Mouse (Mus musculus) embryonic stem cell, embryonic (primary cell): Measurements from ENCODE around the gene Crim1.

Source experiments
- CTCF ChIA-PET, 4 experiments: fragments of 300-600 bp in 2 of 4; fragments of 350-600 bp in 2 of 4; sonication (Branson Sonifier 250); formaldehyde crosslinking; loops; one replicate each; lab custom pipeline; 2022; ENCODE audit warnings: inconsistent platforms in 2 of 4; lab: Charles Lee
- POLR2A ChIA-PET, 4 experiments: fragments of 300-600 bp in 2 of 4; fragments of 350-600 bp in 2 of 4; sonication (Branson Sonifier 250); formaldehyde crosslinking; loops; one replicate each; lab custom pipeline; 2022; ENCODE audit warnings: antibody characterized with exemption in 4 of 4, inconsistent platforms in 1 of 4; lab: Charles Lee

Gene Crim1

DNA sequence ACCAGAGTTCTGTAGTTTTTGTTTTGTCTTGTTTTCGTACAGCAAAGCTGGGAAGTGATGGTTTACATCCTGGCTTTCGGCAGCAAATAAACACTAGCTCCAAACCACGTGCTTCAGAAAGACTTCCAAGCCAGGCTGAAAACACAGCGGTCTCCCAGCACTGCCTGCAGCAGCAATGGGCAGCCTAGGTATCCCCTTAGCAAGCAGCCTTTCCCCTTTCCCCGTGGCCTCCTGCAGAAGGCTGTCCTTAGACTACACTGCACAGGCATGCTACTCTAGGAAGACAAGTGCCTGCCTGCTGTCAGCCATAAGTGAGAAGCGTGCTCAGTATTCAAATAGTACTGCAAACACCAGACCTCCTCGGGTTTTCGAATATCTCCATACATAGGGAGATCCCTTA is 176.5 kb downstream of the Crim1 start:
- POLR2A ChIA-PET, result no interaction called here
- CTCF ChIA-PET, result no interaction called here

- POLR2A ChIA-PET, result interaction anchor here in 1 of 4 experiments (0.5 kb wide), 1 partner anchor 155 kb away, joined by 3 read pairs; no protein-coding TSS in a partner anchor
- CTCF ChIA-PET, result no interaction called here
Observed at GRCm38 (mm10) chr17:78379079-78379729, 179.2 kb downstream of the Crim1 start.

GRCm38 (mm10) chr17:78379730-78380245 is 179.7 kb downstream of the Crim1 start:
- POLR2A ChIA-PET, result interaction anchor here in 1 of 4 experiments (0.5 kb wide), 1 partner anchor 155 kb away, joined by 3 read pairs; no protein-coding TSS in a partner anchor
- CTCF ChIA-PET, result no interaction called here

GRCm38 (mm10) chr17:78382321-78382720 is 182.3 kb downstream of the Crim1 start:
- ChIA-PET CTCF (no interaction called here), POLR2A (no interaction called here)

GRCm38 (mm10) chr17:78387665-78388064 is 187.6 kb downstream of the Crim1 start:
- CTCF ChIA-PET, result interaction anchor here in 1 of 4 experiments (0.6 kb wide), 1 partner anchor 203 kb away, joined by 5 read pairs; no protein-coding TSS in a partner anchor
- POLR2A ChIA-PET, result no interaction called here

DNA sequence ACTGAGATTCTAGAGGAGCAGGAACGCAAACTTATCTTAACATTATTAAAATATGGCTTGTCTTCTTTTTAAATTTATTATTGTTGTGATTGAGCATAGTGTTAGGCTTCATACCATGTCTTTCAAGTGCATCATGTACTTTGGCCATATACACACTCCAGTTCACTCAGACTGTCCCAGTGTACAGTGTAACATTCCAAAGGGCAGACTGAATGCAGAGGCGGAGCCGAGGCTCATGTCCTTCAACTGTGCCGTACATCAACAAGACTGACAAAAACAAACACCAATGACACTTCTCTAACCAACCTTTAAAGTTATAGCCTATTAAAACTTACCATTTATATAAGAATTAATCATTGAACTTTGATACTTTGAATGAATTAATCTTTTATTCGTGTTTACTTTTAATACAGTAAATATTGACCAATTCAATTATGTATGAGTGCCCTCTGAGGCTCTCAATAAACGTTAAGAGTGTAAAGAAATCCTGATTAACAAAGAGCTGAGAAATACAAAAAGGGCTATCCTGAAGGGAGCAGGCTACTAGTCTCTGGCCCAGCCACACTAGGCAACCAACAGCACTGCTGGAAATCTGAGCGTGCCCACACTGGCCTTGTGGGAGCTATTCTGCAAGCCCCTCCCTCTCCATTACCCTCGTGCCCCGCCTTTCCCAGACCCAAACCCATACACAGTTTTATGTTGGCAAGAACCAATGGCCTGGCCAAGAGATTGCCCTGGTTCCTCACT is 188.2 kb downstream of the Crim1 start:
- POLR2A ChIA-PET, result no interaction called here
- CTCF ChIA-PET, result interaction anchor here in 1 of 4 experiments (0.6 kb wide), 1 partner anchor 877 kb away, joined by 5 read pairs; no protein-coding TSS in a partner anchor

GRCm38 (mm10) chr17:78389573-78389972 is 189.5 kb downstream of the Crim1 start:
- POLR2A ChIA-PET, result no interaction called here
- CTCF ChIA-PET, result no interaction called here

- ChIA-PET CTCF (no interaction called here), POLR2A (no interaction called here)
Observed at GRCm38 (mm10) chr17:78392401-78393087, 192.5 kb downstream of the Crim1 start.

DNA sequence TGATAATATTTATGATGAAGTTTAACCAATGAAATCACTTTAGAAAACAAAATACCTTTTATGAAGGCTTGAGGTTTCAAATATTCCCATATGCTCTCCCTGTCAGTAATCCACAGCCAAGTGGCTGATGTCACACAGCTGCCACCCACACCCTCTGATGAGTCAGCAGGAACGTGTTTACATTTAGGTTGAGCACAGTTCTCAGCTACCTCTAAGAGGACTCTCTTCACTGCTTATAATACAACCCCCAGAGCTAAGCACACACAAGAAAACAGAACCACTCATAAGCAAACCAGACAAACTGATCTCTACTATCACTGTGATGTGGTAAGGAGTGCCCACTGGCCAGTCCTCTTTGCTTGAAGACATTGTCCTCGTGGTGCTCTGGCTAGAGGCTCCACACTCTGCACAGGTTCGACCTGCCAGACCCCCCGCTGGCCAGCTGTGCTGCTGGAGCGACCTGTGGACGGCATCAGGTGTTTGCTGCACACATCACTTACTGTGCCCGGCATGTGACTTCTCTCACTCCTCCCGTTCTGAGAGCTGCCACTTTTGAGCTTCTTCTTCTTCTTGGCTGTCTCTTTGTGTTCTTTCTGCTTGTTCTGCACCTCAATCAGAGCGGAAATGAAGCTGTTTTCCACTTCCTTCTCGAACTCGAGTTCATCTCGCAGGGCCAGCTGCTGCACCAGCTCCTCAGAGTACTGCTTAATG is 200.2 kb downstream of the Crim1 start:
- ChIA-PET CTCF (interaction anchor here in 1 of 4 experiments (0.5 kb wide), 1 partner anchor 64 kb away, joined by 3 read pairs; no protein-coding TSS in a partner anchor), POLR2A (interaction anchor here in 3 of 4 experiments (0.5 to 1.3 kb wide), 3 partner anchors 18 to 143 kb away, joined by 3 to 4 read pairs (median 4); partner anchors contain the start of gene Fez2 (in 2 of the 3))

DNA sequence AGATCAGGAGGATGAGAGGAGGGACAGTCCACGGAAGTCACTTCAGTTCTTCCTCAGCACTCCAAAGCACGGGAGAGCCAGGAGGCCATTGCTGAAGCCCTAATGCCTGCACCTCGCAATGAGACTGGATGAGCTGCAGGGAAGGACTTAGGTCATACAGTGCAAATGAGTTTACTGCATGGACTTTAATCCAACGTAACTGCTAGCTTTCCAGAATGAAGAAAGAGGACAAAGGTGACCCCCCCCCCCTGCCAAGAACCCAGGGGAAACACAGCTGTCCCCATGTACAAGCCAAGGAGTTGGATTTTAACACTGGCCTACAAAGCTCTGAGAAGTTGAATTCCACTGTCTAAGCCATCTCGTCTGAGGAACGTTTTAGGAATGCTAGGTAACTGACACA is 201.3 kb downstream of the Crim1 start:
- CTCF ChIA-PET, result interaction anchor here in 1 of 4 experiments (0.8 kb wide), 1 partner anchor 29 kb away, joined by 3 read pairs; no protein-coding TSS in a partner anchor

DNA sequence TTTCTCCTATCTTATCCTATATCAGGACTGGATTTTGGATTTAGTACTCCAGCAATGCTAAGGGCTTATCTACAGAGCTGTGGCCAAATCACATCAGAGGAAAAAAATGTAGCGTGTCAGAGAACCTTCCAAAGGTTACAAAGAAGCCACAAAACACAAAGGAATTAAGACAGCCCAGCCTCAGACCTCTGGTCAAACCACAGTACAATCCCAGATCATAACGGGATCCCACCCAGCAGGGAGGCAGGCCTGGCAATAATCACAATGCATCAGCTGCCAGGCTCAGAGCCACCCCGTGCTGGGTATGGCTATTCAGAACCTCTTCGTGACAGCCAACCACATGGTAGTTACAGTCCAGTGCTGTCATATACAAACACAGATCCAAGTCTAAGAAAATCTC is 201.7 kb downstream of the Crim1 start:
- ChIA-PET CTCF (interaction anchor here in 1 of 4 experiments (0.8 kb wide), 1 partner anchor 29 kb away, joined by 3 read pairs; no protein-coding TSS in a partner anchor), POLR2A (interaction anchor here in 2 of 4 experiments (0.6 to 1.1 kb wide), 4 partner anchors 9 to 734 kb away, joined by 3 read pairs; no protein-coding TSS in a partner anchor)

More for the DNA sequence above, 201.3 kb downstream of the Crim1 start:
- POLR2A ChIA-PET, result interaction anchor here in 2 of 4 experiments (0.6 to 1.3 kb wide), 4 partner anchors 17 to 735 kb away, joined by 3 to 4 read pairs (median 3); partner anchors contain the start of gene Fez2 (in 1 of the 2)

DNA sequence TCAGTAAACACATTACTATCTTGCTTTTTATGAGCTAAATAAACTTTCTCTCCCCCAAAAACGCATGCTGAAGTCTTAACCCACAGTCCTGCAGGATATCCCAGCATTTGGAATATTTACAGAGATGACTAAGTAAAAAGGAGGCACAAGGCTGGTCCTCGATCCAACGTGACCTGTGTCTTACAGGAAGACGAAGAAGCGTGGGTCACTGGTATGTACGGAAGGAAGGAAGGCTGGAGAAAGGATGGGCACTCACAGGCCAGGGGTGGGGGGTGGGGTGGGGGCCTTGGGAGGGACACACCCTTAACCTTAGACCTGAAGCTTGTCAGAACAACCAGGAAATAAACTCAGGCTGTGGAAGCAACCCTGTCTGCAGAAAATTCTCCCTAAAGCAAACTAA is 202.1 kb downstream of the Crim1 start:
- CTCF ChIA-PET, result no interaction called here
- POLR2A ChIA-PET, result interaction anchor here in 1 of 4 experiments (1.1 kb wide), 1 partner anchor 9 kb away, joined by 3 read pairs; no protein-coding TSS in a partner anchor

GRCm38 (mm10) chr17:78403229-78403628 is 203.2 kb downstream of the Crim1 start:
- POLR2A ChIA-PET, result no interaction called here
- CTCF ChIA-PET, result no interaction called here

DNA sequence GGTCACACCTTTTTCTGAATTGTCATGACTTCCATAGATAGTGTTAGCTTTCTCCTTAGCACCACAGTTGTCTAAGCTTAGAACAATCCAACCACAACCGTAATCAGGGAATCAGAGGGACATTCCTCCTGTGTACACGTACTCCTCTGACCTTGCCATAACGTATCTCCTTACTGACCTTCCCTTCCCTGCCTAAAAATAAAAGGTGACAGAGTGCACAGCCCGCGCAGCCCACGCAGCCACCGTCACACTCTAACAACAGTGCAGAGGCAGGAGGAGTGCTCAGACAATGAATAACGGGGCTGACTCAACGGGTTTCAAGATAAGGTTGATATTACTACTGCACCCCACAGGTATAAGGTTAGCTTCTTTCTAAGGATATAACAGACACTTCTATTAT is 203.8 kb downstream of the Crim1 start:
- ChIA-PET CTCF (no interaction called here), POLR2A (no interaction called here)

DNA sequence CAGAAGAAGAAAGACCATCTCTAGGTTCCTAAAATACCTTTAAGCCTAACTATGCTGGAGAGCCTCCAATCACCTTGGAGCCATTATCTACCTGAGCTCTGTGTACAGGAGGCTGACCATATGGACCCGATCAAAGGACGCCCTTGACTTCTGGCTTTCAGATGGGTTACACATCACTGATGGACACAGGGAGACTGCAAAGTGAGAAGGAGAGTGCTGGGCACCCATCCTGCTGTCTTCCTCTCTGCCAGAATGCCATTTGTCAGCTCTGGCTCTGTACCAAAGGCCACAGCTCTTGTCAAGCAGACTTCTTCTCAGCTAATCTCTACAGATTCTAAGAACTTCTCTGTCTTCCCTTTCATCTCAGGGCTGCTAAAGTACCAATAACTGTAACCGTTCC is 205.3 kb downstream of the Crim1 start:
- ChIA-PET CTCF (no interaction called here), POLR2A (interaction anchor here in 1 of 4 experiments (0.9 kb wide), 1 partner anchor 10 kb away, joined by 3 read pairs; no protein-coding TSS in a partner anchor)

DNA sequence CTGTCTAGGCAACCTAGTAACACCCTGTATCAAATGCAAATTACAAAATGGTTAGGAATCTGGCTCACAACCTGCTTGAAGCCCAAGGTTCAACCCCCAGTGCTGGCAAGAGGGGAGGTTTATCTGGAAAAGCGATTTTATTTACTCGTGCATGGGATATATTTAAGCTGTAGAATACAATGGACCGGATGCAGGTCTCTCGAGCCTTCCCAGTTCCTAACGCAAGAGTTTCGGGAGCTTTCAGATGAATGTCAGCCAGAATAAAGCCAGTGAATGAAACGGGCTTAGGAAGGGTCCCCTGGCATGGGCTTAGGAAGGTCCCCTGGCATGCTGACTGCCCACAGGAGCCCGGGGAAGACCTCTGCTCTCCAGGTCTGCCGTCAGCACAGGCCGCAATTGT is 206.8 kb downstream of the Crim1 start:
- ChIA-PET CTCF (interaction anchor here in 1 of 4 experiments (1.1 kb wide), 1 partner anchor 197 kb away, joined by 3 read pairs; no protein-coding TSS in a partner anchor), POLR2A (no interaction called here)

DNA sequence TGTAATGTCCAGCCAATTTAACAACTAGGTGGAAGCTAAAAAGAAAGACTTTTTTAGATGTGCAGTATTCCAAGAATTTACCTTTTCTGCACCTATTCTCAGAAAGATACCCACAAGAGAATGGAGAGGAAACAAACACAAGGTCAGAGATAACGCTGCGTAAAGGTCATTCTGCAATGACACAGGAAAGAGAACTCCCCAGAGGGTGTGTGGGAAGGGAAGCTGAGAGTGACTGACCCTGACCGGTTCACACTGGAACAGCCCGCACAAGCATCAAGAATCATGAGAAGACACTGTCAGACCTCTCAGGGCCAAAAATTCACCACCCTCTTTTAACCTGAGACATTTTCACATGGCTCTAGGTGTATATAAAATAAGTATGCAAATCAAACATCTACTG is 207.5 kb downstream of the Crim1 start:
- POLR2A ChIA-PET, result interaction anchor here in 3 of 4 experiments (0.6 to 0.7 kb wide), 3 partner anchors 15 to 880 kb away, joined by 3 to 6 read pairs (median 3); no protein-coding TSS in a partner anchor
- CTCF ChIA-PET, result interaction anchor here in 1 of 4 experiments (1.1 kb wide), 1 partner anchor 197 kb away, joined by 3 read pairs; no protein-coding TSS in a partner anchor

GRCm38 (mm10) chr17:78408386-78408785 is 208.3 kb downstream of the Crim1 start:
- ChIA-PET CTCF (interaction anchor here in 1 of 4 experiments (0.6 kb wide), 1 partner anchor 153 kb away, joined by 3 read pairs; no protein-coding TSS in a partner anchor), POLR2A (no interaction called here)
